Mouse (Mus musculus) heart, postnatal 0 days (tissue): ENCODE data around the gene Plekhm1.

Experiments used
- CTCF ChIP-seq: IDR thresholded peaks from 2 replicates; pipeline ENCODE4 v1.5.1; 2016; ENCODE audit warnings: antibody characterized with exemption, control low read depth, low read depth
- EP300 ChIP-seq: IDR thresholded peaks from 2 replicates; pipeline ENCODE4 v1.6.1; 2016; ENCODE audit warnings: antibody characterized with exemption, low read depth

- TF ChIP-seq CTCF (no peak), EP300 (no peak)
Measured at GRCm38 (mm10) chr11:103365022-103365421, 47.5 kb downstream of the Plekhm1 start.
